Mouse (Mus musculus): ENCODE data around the gene Ptprj.
"Not testable (repeated sequence)": the region's sequence is repeated elsewhere in the genome, so short reads cannot be mapped to it uniquely, and the experiment has no call there.

Gene Ptprj

GRCm38 (mm10) chr2:90422282-90422681, 158.2 kb downstream of the Ptprj start:
- DNase-seq (ENCODE audit: low spot score in 2 of 2) = not testable (repeated sequence)

GRCm38 (mm10) chr2:90414110-90414821, 166.2 kb downstream of the Ptprj start:
- DNase-seq (ENCODE audit: low spot score in 2 of 2) = not testable (repeated sequence)

- not testable (repeated sequence) for DNase-seq (ENCODE audit: low spot score in 2 of 2)
Observed at GRCm38 (mm10) chr2:90398633-90399107, 181.8 kb downstream of the Ptprj start, which contains the start of gene Olfr1274-ps. Gene Olfr1274-ps (plus strand): TSS chr2:90398683.
